Mouse (Mus musculus) spleen, adult 2 months (tissue): Measurements from ENCODE around the gene Ndufaf8. TPM values are rescaled to one million over a fixed set of nuclear protein-coding genes. Genes with fewer than 3 reads are reported as not detected.

Experiments
- DNase-seq, 2 experiments: peaks; one replicate each; pipeline versions ENCODE4 v3.0.0 to v3.0.0-alpha.2; 2012 to 2021; ENCODE audit warnings: low spot score in 2 of 2, low read depth in 1 of 2
- H3K27ac ChIP-seq: fragments of 200-500 bp; 2 replicates; pipeline ENCODE4 v1.5.1; 2012; ENCODE audit warnings: low read length, inconsistent platforms; ENCODE audit not compliant: insufficient read depth
- H3K27me3 ChIP-seq: fragments of 200-500 bp; 2 replicates; pipeline ENCODE4 v1.6.1; 2012; ENCODE audit warnings: mild to moderate bottlenecking, moderate library complexity, low read length, inconsistent platforms; ENCODE audit not compliant: control insufficient read depth, insufficient read depth
- H3K36me3 ChIP-seq: fragments of 200-500 bp; 2 replicates; pipeline ENCODE4 v1.6.1; 2012; ENCODE audit warnings: mild to moderate bottlenecking, low read length, inconsistent platforms; ENCODE audit not compliant: control insufficient read depth, insufficient read depth
- H3K4me1 ChIP-seq: fragments of 200-500 bp; 2 replicates; pipeline ENCODE4 v1.6.1; 2011; ENCODE audit warnings: inconsistent platforms; ENCODE audit not compliant: control insufficient read depth, insufficient read depth, insufficient read length
- H3K4me3 ChIP-seq: fragments of 200-500 bp; 2 replicates; pipeline ENCODE4 v1.5.1; 2011; ENCODE audit warnings: mild to moderate bottlenecking, inconsistent platforms; ENCODE audit not compliant: insufficient read depth, insufficient read length; ENCODE audit errors: extremely low read depth
- CTCF ChIP-seq: fragments of 200-500 bp; IDR thresholded peaks from 2 replicates; pipeline ENCODE4 v1.5.1; 2011; ENCODE audit warnings: mild to moderate bottlenecking, inconsistent platforms; ENCODE audit not compliant: insufficient read depth, insufficient read length, insufficient replicate concordance; ENCODE audit errors: extremely low read depth
- POLR2A ChIP-seq: fragments of 200-500 bp; IDR thresholded peaks from 2 replicates; pipeline ENCODE4 v1.6.1; 2011; ENCODE audit warnings: low read depth, low read length, inconsistent platforms
- WGBS: fragments of 180-500 bp; shearing (Covaris S2); methylation state at CpG from one replicate; pipeline ENCODE4 v1.1.7; 2018; 5-methylcytosine and 5-hydroxymethylcytosine counted together
- polyA plus RNA-seq: library from polyadenylated mRNA; depleted of rRNA; stranded (reverse); fragments of >200 nt; gene quantifications from 2 replicates; pipeline ENCODE4 v1.2.3, GENCODE M21; 2012; rRNA removed

Gene Ndufaf8
- polyA plus RNA-seq, 1 experiment, result 31.0 TPM

DNA sequence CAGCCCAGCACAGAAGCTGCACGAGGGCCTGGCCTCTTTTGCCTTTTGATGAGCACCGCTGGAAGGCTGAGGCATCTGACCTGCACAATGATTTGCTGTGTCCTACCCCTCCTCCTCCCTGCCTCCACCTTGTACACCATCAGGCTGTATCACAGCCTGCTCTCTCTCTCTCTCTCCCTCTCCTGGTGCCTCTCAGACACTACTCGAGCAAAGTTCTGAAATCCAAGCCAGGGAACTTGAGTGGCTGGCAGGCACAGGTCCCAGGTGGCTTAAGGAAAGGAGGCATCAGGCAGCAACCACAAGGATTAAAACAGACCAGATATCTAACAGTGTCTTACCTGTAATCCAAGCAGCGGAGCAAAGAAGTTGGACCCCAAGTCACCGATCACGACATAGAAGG, 41.5 kb downstream of the Ndufaf8 start:
- H3K4me3 ChIP-seq, result no peak overlapping the region
- TF ChIP-seq CTCF (no peak), POLR2A (no peak)
- H3K27me3 ChIP-seq, result no peaks in the 10 kb centered on the region
- DNase-seq, result no peak
- peaks cover 9% of the 10 kb centered on the region; the same call in 1 of the 2 replicates for H3K4me1 ChIP-seq
- WGBS, result 85% methylated on average over 6 of the region's 6 CpGs
- H3K36me3 ChIP-seq, result peaks cover 23% of the 10 kb centered on the region
- H3K27ac ChIP-seq, result no peak overlapping the region

GRCm38 (mm10) chr11:120142601-120143051, 43.9 kb downstream of the Ndufaf8 start:
- TF ChIP-seq POLR2A (no peak), CTCF (no peak)
- Histone ChIP-seq H3K4me1 (peaks cover 9% of the 10 kb centered on the region; the same call in 1 of the 2 replicates), H3K27ac (no peak overlapping the region), H3K36me3 (peaks cover 23% of the 10 kb centered on the region), H3K4me3 (no peak overlapping the region), H3K27me3 (no peaks in the 10 kb centered on the region)
- WGBS, result 23% methylated on average over 3 of the region's 3 CpGs
- peak in 1 of 2 experiments; percentile 32 for DNase-seq

DNA sequence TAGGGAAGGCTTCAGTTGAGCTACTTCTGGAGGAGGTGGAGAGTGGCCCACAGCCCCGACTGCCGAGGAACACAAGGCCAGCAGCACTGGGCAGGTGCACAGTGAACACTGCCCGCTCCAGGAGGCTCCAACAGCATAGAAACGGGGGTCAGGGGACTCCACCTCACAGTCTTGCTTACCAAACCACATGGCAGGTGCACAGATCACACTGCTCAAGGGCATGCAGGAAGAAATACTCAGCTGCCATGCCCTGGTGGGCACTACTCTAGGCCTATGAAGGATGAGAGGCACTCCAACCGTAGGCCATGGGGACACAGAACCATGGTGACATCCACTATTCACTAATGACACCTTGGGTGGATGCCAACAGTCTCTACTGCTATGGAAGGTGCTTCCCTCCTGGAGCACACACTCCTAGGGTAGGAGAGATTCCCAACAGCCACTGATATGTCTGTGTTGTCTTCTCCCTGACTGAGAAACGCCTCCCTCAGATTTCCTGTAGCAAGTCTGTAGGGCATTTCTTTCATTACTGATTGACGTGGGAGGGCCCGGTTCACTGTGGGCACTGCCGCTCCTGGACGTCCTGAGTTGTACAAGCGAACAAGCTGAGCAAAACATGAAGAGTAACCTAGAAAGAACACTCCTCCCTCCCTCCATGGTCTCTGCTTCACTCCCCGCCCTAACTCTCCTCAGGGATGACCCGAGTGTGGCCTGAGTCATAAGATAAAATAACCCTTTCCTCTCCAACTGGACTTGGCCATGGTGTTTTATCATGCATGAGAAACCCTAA, 45.2 kb downstream of the Ndufaf8 start:
- Histone ChIP-seq H3K27me3 (no peaks in the 10 kb centered on the region), H3K4me3 (no peak overlapping the region), H3K27ac (no peak overlapping the region), H3K4me1 (peaks cover 9% of the 10 kb centered on the region; the same call in 1 of the 2 replicates), H3K36me3 (peaks cover 18% of the 10 kb centered on the region)
- TF ChIP-seq POLR2A (no peak), CTCF (no peak)
- whole genome bisulfite sequencing, result 76% methylated on average over 13 of the region's 13 CpGs
- no peak for DNase-seq

- H3K4me3 ChIP-seq, result no peak overlapping the region
- no peak overlapping the region for H3K27ac ChIP-seq
- H3K27me3 ChIP-seq, result no peaks in the 10 kb centered on the region
- peaks cover 6% of the 10 kb centered on the region for H3K36me3 ChIP-seq
- TF ChIP-seq POLR2A, result no peak
- peaks cover 10% of the 10 kb centered on the region; the same call in 1 of the 2 replicates for H3K4me1 ChIP-seq
- 92% methylated on average over 8 of the region's 8 CpGs for WGBS
- no peak for DNase-seq
Measured at GRCm38 (mm10) chr11:120148201-120148855, 49.6 kb downstream of the Ndufaf8 start.

- H3K36me3 ChIP-seq, result peaks cover 6% of the 10 kb centered on the region
- TF ChIP-seq CTCF, result no peak
- TF ChIP-seq POLR2A, result no peak
- 29% methylated on average over 6 of the region's 6 CpGs for WGBS
- 0 out of 2 replicates have a peak overlapping the region, but pooled peaks have one; percentile 6 for H3K4me3 ChIP-seq
- no peak for DNase-seq
- H3K4me1 ChIP-seq, result peaks cover 5% of the 10 kb centered on the region; the same call in 1 of the 2 replicates
- no peaks in the 10 kb centered on the region for H3K27me3 ChIP-seq
- H3K27ac ChIP-seq, result no peak overlapping the region
Measured at GRCm38 (mm10) chr11:120149510-120150200, 50.9 kb downstream of the Ndufaf8 start.

Other genes with a start within 250 kb of the Ndufaf8 start
- gene Chmp6, start 185.5 kb upstream of the Ndufaf8 start, polyA plus RNA-seq, result 31.2 and 36.6 TPM in 2 replicates
- 17.3 and 22.9 TPM in 2 replicates for gene Baiap2, start 156.2 kb upstream of the Ndufaf8 start, polyA plus RNA-seq
- gene Aatk, start 51.8 kb upstream of the Ndufaf8 start, polyA plus RNA-seq, result 7.4 and 9.1 TPM in 2 replicates
- gene Cep131, start 12.1 kb upstream of the Ndufaf8 start, polyA plus RNA-seq, result 4.5 and 7.5 TPM in 2 replicates
- gene Tepsin, start 197 bp upstream of the Ndufaf8 start, polyA plus RNA-seq, result 34.3 and 44.0 TPM in 2 replicates
- 81.9 and 94.2 TPM in 2 replicates for gene Slc38a10, start 52.4 kb downstream of the Ndufaf8 start, polyA plus RNA-seq
- 3.6 and 4.0 TPM in 2 replicates for gene Bahcc1, start 134.0 kb downstream of the Ndufaf8 start, polyA plus RNA-seq
- gene Actg1, start 249.6 kb downstream of the Ndufaf8 start, polyA plus RNA-seq, result 951 and 978 TPM in 2 replicates